Mouse (Mus musculus): ENCODE measurements at regions not wholly inside any gene's neighbourhood (a gene's known extent, or its start where the extent isn't known, plus 50 kb on each side); places are given as distances from the start of the nearest gene placed in this dataset.

GRCm38 (mm10) chr3:81279266-81279665 lies 243.1 kb downstream of the Pdgfc start:
- H3K4me1 ChIP-seq (replicated peaks), result no peaks in the 10 kb centered on the region
- H3K27me3 ChIP-seq (replicated peaks), result no peaks in the 10 kb centered on the region
- no peaks in the 10 kb centered on the region for H3K9me3 ChIP-seq
- no peak overlapping the region for H3K4me2 ChIP-seq (replicated peaks)
- H3K9ac ChIP-seq, result no peak overlapping the region
- H3K36me3 ChIP-seq, result no peaks in the 10 kb centered on the region
- ATAC-seq, result no peak
- 53% methylated on average over 2 of the region's 2 CpGs for WGBS
- H3K27ac ChIP-seq, result no peak overlapping the region
- H3K4me3 ChIP-seq (replicated peaks), result no peak overlapping the region

GRCm38 (mm10) chr3:81289762-81290161 lies 253.5 kb downstream of the Pdgfc start:
- Histone ChIP-seq H3K36me3 (no peaks in the 10 kb centered on the region), H3K27ac (no peak overlapping the region), H3K4me1 (replicated peaks) (no peaks in the 10 kb centered on the region), H3K27me3 (replicated peaks) (no peaks in the 10 kb centered on the region), H3K4me2 (replicated peaks) (no peak overlapping the region), H3K9ac (no peak overlapping the region), H3K9me3 (no peaks in the 10 kb centered on the region), H3K4me3 (replicated peaks) (no peak overlapping the region)
- WGBS, result 85% methylated on average over 2 of the region's 2 CpGs
- ATAC-seq, result peak; percentile 88

GRCm38 (mm10) chr3:81292404-81292803 lies 256.2 kb downstream of the Pdgfc start:
- Histone ChIP-seq H3K27ac (no peak overlapping the region), H3K4me2 (replicated peaks) (no peak overlapping the region), H3K9ac (no peak overlapping the region), H3K36me3 (no peaks in the 10 kb centered on the region), H3K9me3 (no peaks in the 10 kb centered on the region), H3K4me1 (replicated peaks) (no peaks in the 10 kb centered on the region), H3K27me3 (replicated peaks) (no peaks in the 10 kb centered on the region), H3K4me3 (replicated peaks) (no peak overlapping the region)
- no peak for ATAC-seq
- WGBS, result 14% methylated on average over 2 of the region's 2 CpGs

- Histone ChIP-seq H3K9ac (no peak overlapping the region), H3K27me3 (replicated peaks) (no peaks in the 10 kb centered on the region), H3K9me3 (no peaks in the 10 kb centered on the region), H3K4me2 (replicated peaks) (no peak overlapping the region), H3K27ac (no peak overlapping the region), H3K4me1 (replicated peaks) (no peaks in the 10 kb centered on the region), H3K4me3 (replicated peaks) (no peak overlapping the region), H3K36me3 (no peaks in the 10 kb centered on the region)
- ATAC-seq, result no peak
- WGBS, result 64% methylated on average over 3 of the region's 3 CpGs
Measured at GRCm38 (mm10) chr3:81293186-81293819, 257.1 kb downstream of the Pdgfc start.

- ATAC-seq, result no peak
- no peak overlapping the region for H3K27ac ChIP-seq
- H3K36me3 ChIP-seq, result no peaks in the 10 kb centered on the region
- no peaks in the 10 kb centered on the region for H3K4me1 ChIP-seq (replicated peaks)
- WGBS, result 84% methylated on average over 5 of the region's 5 CpGs
- H3K4me2 ChIP-seq (replicated peaks), result no peak overlapping the region
- H3K27me3 ChIP-seq (replicated peaks), result no peaks in the 10 kb centered on the region
- no peak overlapping the region for H3K4me3 ChIP-seq (replicated peaks)
- H3K9ac ChIP-seq, result no peak overlapping the region
- no peaks in the 10 kb centered on the region for H3K9me3 ChIP-seq
Measured at GRCm38 (mm10) chr3:81304017-81304791, 268.0 kb downstream of the Pdgfc start.

GRCm38 (mm10) chr3:81305412-81306165 lies 269.4 kb downstream of the Pdgfc start:
- Histone ChIP-seq H3K36me3 (no peaks in the 10 kb centered on the region), H3K27ac (no peak overlapping the region), H3K4me1 (replicated peaks) (no peaks in the 10 kb centered on the region), H3K27me3 (replicated peaks) (no peaks in the 10 kb centered on the region), H3K9ac (no peak overlapping the region), H3K4me3 (replicated peaks) (no peak overlapping the region), H3K9me3 (no peaks in the 10 kb centered on the region), H3K4me2 (replicated peaks) (no peak overlapping the region)
- 83% methylated on average over 10 of the region's 10 CpGs for WGBS
- no peak for ATAC-seq

- Histone ChIP-seq H3K4me2 (replicated peaks) (no peak overlapping the region), H3K9me3 (no peaks in the 10 kb centered on the region), H3K27me3 (replicated peaks) (no peaks in the 10 kb centered on the region), H3K9ac (no peak overlapping the region), H3K36me3 (no peaks in the 10 kb centered on the region), H3K27ac (no peak overlapping the region), H3K4me3 (replicated peaks) (no peak overlapping the region), H3K4me1 (replicated peaks) (no peaks in the 10 kb centered on the region)
- 67% methylated on average over 3 of the region's 3 CpGs for WGBS
- ATAC-seq, result no peak
Measured at GRCm38 (mm10) chr3:81326866-81327265, 290.6 kb downstream of the Pdgfc start.

- Histone ChIP-seq H3K27me3 (replicated peaks) (no peaks in the 10 kb centered on the region), H3K4me3 (replicated peaks) (no peak overlapping the region), H3K27ac (no peak overlapping the region), H3K4me1 (replicated peaks) (no peaks in the 10 kb centered on the region), H3K9ac (no peak overlapping the region), H3K4me2 (replicated peaks) (no peak overlapping the region), H3K9me3 (no peaks in the 10 kb centered on the region), H3K36me3 (no peaks in the 10 kb centered on the region)
- ATAC-seq, result no peak
- WGBS, result 92% methylated on average over 15 of the region's 15 CpGs
Measured at GRCm38 (mm10) chr3:81351739-81352138, 315.5 kb downstream of the Pdgfc start.

GRCm38 (mm10) chr3:81367918-81368317 lies 331.7 kb downstream of the Pdgfc start:
- ATAC-seq, result no peak
- Histone ChIP-seq H3K4me3 (replicated peaks) (no peak overlapping the region), H3K4me1 (replicated peaks) (no peaks in the 10 kb centered on the region), H3K4me2 (replicated peaks) (no peak overlapping the region), H3K9me3 (no peaks in the 10 kb centered on the region), H3K36me3 (no peaks in the 10 kb centered on the region), H3K27ac (no peak overlapping the region), H3K27me3 (replicated peaks) (no peaks in the 10 kb centered on the region), H3K9ac (no peak overlapping the region)
- 89% methylated on average over 2 of the region's 2 CpGs for WGBS

GRCm38 (mm10) chr3:81368642-81369041 lies 332.4 kb downstream of the Pdgfc start:
- Histone ChIP-seq H3K27ac (no peak overlapping the region), H3K4me3 (replicated peaks) (no peak overlapping the region), H3K4me1 (replicated peaks) (no peaks in the 10 kb centered on the region), H3K9ac (no peak overlapping the region), H3K27me3 (replicated peaks) (no peaks in the 10 kb centered on the region), H3K36me3 (no peaks in the 10 kb centered on the region), H3K9me3 (no peaks in the 10 kb centered on the region), H3K4me2 (replicated peaks) (no peak overlapping the region)
- no peak for ATAC-seq
- 52% methylated on average over 2 of the region's 2 CpGs for WGBS

GRCm38 (mm10) chr3:81369742-81370141 lies 333.5 kb downstream of the Pdgfc start:
- Histone ChIP-seq H3K36me3 (no peaks in the 10 kb centered on the region), H3K4me1 (replicated peaks) (no peaks in the 10 kb centered on the region), H3K27me3 (replicated peaks) (no peaks in the 10 kb centered on the region), H3K9ac (no peak overlapping the region), H3K4me3 (replicated peaks) (no peak overlapping the region), H3K9me3 (no peaks in the 10 kb centered on the region), H3K4me2 (replicated peaks) (no peak overlapping the region), H3K27ac (no peak overlapping the region)
- peak; percentile 31; the same call in 1 of the 2 replicates for ATAC-seq

- Histone ChIP-seq H3K9ac (no peak overlapping the region), H3K27me3 (replicated peaks) (no peaks in the 10 kb centered on the region), H3K9me3 (no peaks in the 10 kb centered on the region), H3K4me2 (replicated peaks) (no peak overlapping the region), H3K4me1 (replicated peaks) (no peaks in the 10 kb centered on the region), H3K4me3 (replicated peaks) (no peak overlapping the region), H3K27ac (no peak overlapping the region), H3K36me3 (no peaks in the 10 kb centered on the region)
- WGBS, result 40% methylated on average over 2 of the region's 2 CpGs
- ATAC-seq, result peak; percentile 84
Measured at GRCm38 (mm10) chr3:81375990-81376389, 339.8 kb downstream of the Pdgfc start.

All from intestine, embryonic 15.5 days (tissue).